Comparison of ENCODE assay signal across 10 mouse cellular contexts in genomic region chr2:131044354-131044852, GRCm38 (mm10). TPM values are rescaled to one million over a fixed set of nuclear protein-coding genes. Genes with fewer than 3 reads are reported as not detected.
DNase-seq lines count a peak whose midpoint lies in the region; ATAC-seq lines count a peak whose summit lies in the region.
"Had no signal": no experiment of that assay in that cellular context is flagged by ENCODE, and none has a peak within 500 bp of the region (broad histone marks: within the 10 kb centered on the region; RNA-seq: fewer than 3 reads in every experiment).

No protein-coding gene starts in this region.

- no peak; the same call in 1 of the 2 replicates for ATAC-seq in heart, embryonic 13.5 days (ENCODE audit: extremely low read depth, insufficient number of reproducible peaks, low FRiP score, low TSS enrichment)
- ATAC-seq in lung, embryonic 16.5 days (ENCODE audit: low read depth), result peak; percentile 43
- no peak for ATAC-seq in embryonic facial prominence, embryonic 11.5 days (replicated peaks; ENCODE audit: insufficient number of reproducible peaks, low FRiP score, low TSS enrichment, low read depth)
- no peak for ATAC-seq in stomach, embryonic 15.5 days (ENCODE audit: insufficient read depth, low FRiP score, low read depth)
- no peak for ATAC-seq in megakaryocyte, adult 5-6 weeks (ENCODE audit: poor library complexity, severe bottlenecking)

- H3K4me3 ChIP-seq in heart, embryonic 13.5 days, result no peak overlapping the region
- peak overlapping the region; percentile 9; the same call in 1 of the 2 replicates for H3K4me3 ChIP-seq in lung, embryonic 16.5 days (ENCODE audit: low read length)
- no peak overlapping the region for H3K4me3 ChIP-seq in embryonic facial prominence, embryonic 11.5 days (ENCODE audit: low read depth, low read length)
- H3K4me3 ChIP-seq in stomach, embryonic 15.5 days (replicated peaks), result no peak overlapping the region
- H3K4me3 ChIP-seq: megakaryocyte, embryonic 14.5 days had no signal

- no peaks in the 10 kb centered on the region for H3K9me3 ChIP-seq in heart, embryonic 13.5 days
- H3K9me3 ChIP-seq in lung, embryonic 16.5 days (ENCODE audit: control insufficient read depth, low read length), result no peaks in the 10 kb centered on the region
- H3K9me3 ChIP-seq in embryonic facial prominence, embryonic 11.5 days (replicated peaks; ENCODE audit: control insufficient read depth, low read length), result no peaks in the 10 kb centered on the region
- H3K9me3 ChIP-seq in stomach, embryonic 15.5 days, result no peaks in the 10 kb centered on the region
- H3K9me3 ChIP-seq: megakaryocyte, embryonic 14.5 days had no signal

- peaks cover 23% of the 10 kb centered on the region for H3K4me1 ChIP-seq in heart, embryonic 13.5 days
- H3K4me1 ChIP-seq in lung, embryonic 16.5 days (replicated peaks; ENCODE audit: control insufficient read depth, insufficient read depth, low read length), result peaks cover 12% of the 10 kb centered on the region
- H3K4me1 ChIP-seq in embryonic facial prominence, embryonic 11.5 days (ENCODE audit: control insufficient read depth, insufficient read depth, low read length), result no peaks in the 10 kb centered on the region
- peaks cover 19% of the 10 kb centered on the region for H3K4me1 ChIP-seq in stomach, embryonic 15.5 days

- no peaks in the 10 kb centered on the region for H3K36me3 ChIP-seq in heart, embryonic 13.5 days
- H3K36me3 ChIP-seq in lung, embryonic 16.5 days (ENCODE audit: control insufficient read depth, insufficient read depth, low read length), result no peaks in the 10 kb centered on the region
- no peaks in the 10 kb centered on the region for H3K36me3 ChIP-seq in embryonic facial prominence, embryonic 11.5 days (replicated peaks; ENCODE audit: control insufficient read depth, insufficient read depth, low read depth, low read length)
- H3K36me3 ChIP-seq in stomach, embryonic 15.5 days, result no peaks in the 10 kb centered on the region

- WGBS in heart, embryonic 13.5 days, result 15% methylated on average over 7 of the region's 7 CpGs
- WGBS in lung, embryonic 16.5 days, result 7% methylated on average over 7 of the region's 7 CpGs
- WGBS in embryonic facial prominence, embryonic 11.5 days, result 8% methylated on average over 7 of the region's 7 CpGs
- 6% methylated on average over 7 of the region's 7 CpGs for WGBS in stomach, embryonic 15.5 days

- peak overlapping the region; percentile 26; the same call in 1 of the 2 replicates for H3K4me2 ChIP-seq in heart, embryonic 13.5 days
- peak overlapping the region; percentile 42 for H3K4me2 ChIP-seq in lung, embryonic 16.5 days (ENCODE audit: low read depth, low read length)
- no peak overlapping the region for H3K4me2 ChIP-seq in embryonic facial prominence, embryonic 11.5 days (ENCODE audit: low read depth, low read length)
- H3K4me2 ChIP-seq in stomach, embryonic 15.5 days, result peak overlapping the region; percentile 19; the same call in 1 of the 2 replicates

- DNase-seq in heart, postnatal 4 days, result no peak
- DNase-seq in lung, postnatal 10 days, result no peak
- DNase-seq in embryonic facial prominence, embryonic 11.5 days (ENCODE audit: low spot score), result peak; percentile 42
- DNase-seq in left cerebral cortex, adult 11 months (ENCODE audit: low spot score), result no peak
- DNase-seq: gastrocnemius, postnatal 14 days had no signal

- no peak overlapping the region for H3K9ac ChIP-seq in heart, embryonic 13.5 days
- H3K9ac ChIP-seq in lung, embryonic 16.5 days (ENCODE audit: low read length), result no peak overlapping the region
- H3K9ac ChIP-seq in embryonic facial prominence, embryonic 11.5 days (replicated peaks; ENCODE audit: low read length), result no peak overlapping the region
- H3K9ac ChIP-seq in stomach, embryonic 15.5 days, result no peak overlapping the region

- H3K27me3 ChIP-seq in heart, embryonic 13.5 days (replicated peaks), result peaks cover 46% of the 10 kb centered on the region
- peaks cover 34% of the 10 kb centered on the region for H3K27me3 ChIP-seq in lung, embryonic 16.5 days (ENCODE audit: control insufficient read depth, insufficient read depth, low read depth, low read length)
- H3K27me3 ChIP-seq in embryonic facial prominence, embryonic 11.5 days (ENCODE audit: control insufficient read depth, insufficient read depth, low read length), result peaks cover 32% of the 10 kb centered on the region
- H3K27me3 ChIP-seq in stomach, embryonic 15.5 days (replicated peaks), result peaks cover 37% of the 10 kb centered on the region

- H3K27ac ChIP-seq in heart, embryonic 13.5 days (replicated peaks), result no peak overlapping the region
- H3K27ac ChIP-seq in lung, embryonic 16.5 days (ENCODE audit: low read length), result no peak overlapping the region
- H3K27ac ChIP-seq in embryonic facial prominence, embryonic 11.5 days (replicated peaks; ENCODE audit: low read depth, low read length), result no peak overlapping the region
- peak overlapping the region; percentile 60; the same call in 1 of the 2 replicates for H3K27ac ChIP-seq in stomach, embryonic 15.5 days

RNA-seq across cellular contexts. Expression of gene Gfra4, which starts 1.5 kb away (rescaled TPM):
- 3.2 and 3.4 TPM in 2 replicates for polyA plus RNA-seq in heart, embryonic 13.5 days (2015; fragmentation: Nextera tagmentation; extraction: Ambion mirVana)
- 1 to 10 TPM; 4.1 to 4.5 TPM for total RNA-seq in heart, postnatal 4 days (2021)
- 8.2 and 9.3 TPM in 2 replicates for polyA plus RNA-seq in lung, embryonic 16.5 days (2015; fragmentation: Nextera tagmentation; extraction: Ambion mirVana)
- 13.3 and 15.3 TPM in 2 replicates for polyA plus RNA-seq in embryonic facial prominence, embryonic 11.5 days (2014; fragmentation: Nextera tagmentation; extraction: Ambion mirVana)
- 12.7 and 14.0 TPM in 2 replicates for polyA plus RNA-seq in stomach, embryonic 15.5 days (2015; fragmentation: Nextera tagmentation; extraction: Ambion mirVana)
- not detected in 2 replicates for total RNA-seq in megakaryocyte, adult 5-6 weeks (2015)
- total RNA-seq in megakaryocyte, adult 5-6 weeks (2017), result not detected in 2 replicates

RNA-seq across cellular contexts. Expression of gene Adam33, which starts 19.2 kb away (rescaled TPM):
- polyA plus RNA-seq in heart, embryonic 13.5 days (2015; fragmentation: Nextera tagmentation; extraction: Ambion mirVana), result 11.7 and 12.8 TPM in 2 replicates
- total RNA-seq in heart, postnatal 4 days (2021), result 1 to 10 TPM; 2.4 to 3.2 TPM
- polyA plus RNA-seq in lung, embryonic 16.5 days (2015; fragmentation: Nextera tagmentation; extraction: Ambion mirVana), result 6.5 and 7.1 TPM in 2 replicates
- polyA plus RNA-seq in embryonic facial prominence, embryonic 11.5 days (2014; fragmentation: Nextera tagmentation; extraction: Ambion mirVana), result 0.57 and 0.80 TPM in 2 replicates
- 7.4 and 8.0 TPM in 2 replicates for polyA plus RNA-seq in stomach, embryonic 15.5 days (2015; fragmentation: Nextera tagmentation; extraction: Ambion mirVana)
- not detected in 2 replicates for total RNA-seq in megakaryocyte, adult 5-6 weeks (2015)
- 0.12 and 0.18 TPM in 2 replicates for total RNA-seq in megakaryocyte, adult 5-6 weeks (2017)

RNA-seq across cellular contexts. Expression of gene Siglec1, which starts 42.2 kb away (rescaled TPM):
- 0.31 and 0.33 TPM in 2 replicates for polyA plus RNA-seq in heart, embryonic 13.5 days (2015; fragmentation: Nextera tagmentation; extraction: Ambion mirVana)
- total RNA-seq in heart, postnatal 4 days (2021), result under 1 TPM; 0.52 to 0.79 TPM
- 0.34 and 0.59 TPM in 2 replicates for polyA plus RNA-seq in lung, embryonic 16.5 days (2015; fragmentation: Nextera tagmentation; extraction: Ambion mirVana)
- polyA plus RNA-seq in embryonic facial prominence, embryonic 11.5 days (2014; fragmentation: Nextera tagmentation; extraction: Ambion mirVana), result 0.07 and 0.11 TPM in 2 replicates
- polyA plus RNA-seq in stomach, embryonic 15.5 days (2015; fragmentation: Nextera tagmentation; extraction: Ambion mirVana), result 0.40 and 0.48 TPM in 2 replicates
- total RNA-seq in megakaryocyte, adult 5-6 weeks (2015), result 2.3 and 4.2 TPM in 2 replicates
- total RNA-seq in megakaryocyte, adult 5-6 weeks (2017), result 1.1 and 1.5 TPM in 2 replicates
